Mouse (Mus musculus): ENCODE measurements around the gene Rad54l2. TPM values are rescaled to one million over a fixed set of nuclear protein-coding genes. Genes with fewer than 3 reads are reported as not detected.

Gene Rad54l2
- polyA plus RNA-seq, 1 experiment from 2014 or later, result 3.3 TPM

- Histone ChIP-seq H3K4me3 (ENCODE audit: control insufficient read depth in 1 of 2, insufficient read depth in 1 of 2, low read depth in 1 of 2, low read length in 2 of 2) (no peak overlapping the region), H3K27me3 (ENCODE audit: control insufficient read depth, insufficient read depth, low read length) (peaks cover 38% of the 10 kb centered on the region), H3K9ac (ENCODE audit: low read length) (no peak overlapping the region), H3K36me3 (ENCODE audit: control insufficient read depth, insufficient read depth, low read length) (peaks cover 46% of the 10 kb centered on the region), H3K9me3 (ENCODE audit: control insufficient read depth, low read length) (no peaks in the 10 kb centered on the region), H3K4me1 (ENCODE audit: control insufficient read depth in 2 of 2, insufficient read depth in 2 of 2, low read length in 2 of 2) (peaks cover 0 to 7% of the 10 kb centered on the region in 2 experiments; a peak in 3 of 4 replicates), H3K27ac (replicated peaks in 1 of 2; ENCODE audit: control insufficient read depth in 1 of 2, insufficient read depth in 1 of 2, low read depth in 2 of 2, low read length in 2 of 2) (no peak overlapping the region), H3K4me2 (ENCODE audit: low read length) (no peak overlapping the region)
- no peak for ATAC-seq (ENCODE audit: insufficient number of reproducible peaks, insufficient read depth, low FRiP score, low read depth)
- WGBS, result 24% methylated on average over 5 of the region's 5 CpGs
Observed at GRCm38 (mm10) chr9:106657592-106657991, 131.4 kb downstream of the Rad54l2 start.

DNA sequence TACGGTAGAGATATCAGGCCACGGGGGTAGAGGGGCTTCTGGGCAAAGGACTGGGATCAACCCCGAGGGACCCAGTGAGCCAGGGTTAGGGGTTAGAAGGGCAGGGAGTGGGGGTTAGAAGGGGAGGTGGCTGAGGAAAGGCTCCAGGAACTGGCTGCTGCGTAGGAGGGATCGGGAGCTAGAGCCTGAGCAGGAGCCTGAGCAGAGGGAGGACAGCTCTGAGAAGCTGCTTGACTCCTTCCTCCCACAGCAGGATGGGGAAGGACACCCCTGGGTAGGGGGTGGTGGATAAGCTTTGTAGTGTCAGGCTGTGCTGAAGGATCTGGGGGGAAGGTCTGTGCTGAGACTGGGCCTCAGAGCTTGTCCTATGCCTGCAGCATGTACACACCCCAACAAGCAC is 132.2 kb downstream of the Rad54l2 start:
- 16% methylated on average over 5 of the region's 5 CpGs for WGBS
- Histone ChIP-seq H3K4me3 (ENCODE audit: control insufficient read depth in 1 of 2, insufficient read depth in 1 of 2, low read depth in 1 of 2, low read length in 2 of 2) (no peak overlapping the region), H3K27me3 (ENCODE audit: control insufficient read depth, insufficient read depth, low read length) (peaks cover 39% of the 10 kb centered on the region)

DNA sequence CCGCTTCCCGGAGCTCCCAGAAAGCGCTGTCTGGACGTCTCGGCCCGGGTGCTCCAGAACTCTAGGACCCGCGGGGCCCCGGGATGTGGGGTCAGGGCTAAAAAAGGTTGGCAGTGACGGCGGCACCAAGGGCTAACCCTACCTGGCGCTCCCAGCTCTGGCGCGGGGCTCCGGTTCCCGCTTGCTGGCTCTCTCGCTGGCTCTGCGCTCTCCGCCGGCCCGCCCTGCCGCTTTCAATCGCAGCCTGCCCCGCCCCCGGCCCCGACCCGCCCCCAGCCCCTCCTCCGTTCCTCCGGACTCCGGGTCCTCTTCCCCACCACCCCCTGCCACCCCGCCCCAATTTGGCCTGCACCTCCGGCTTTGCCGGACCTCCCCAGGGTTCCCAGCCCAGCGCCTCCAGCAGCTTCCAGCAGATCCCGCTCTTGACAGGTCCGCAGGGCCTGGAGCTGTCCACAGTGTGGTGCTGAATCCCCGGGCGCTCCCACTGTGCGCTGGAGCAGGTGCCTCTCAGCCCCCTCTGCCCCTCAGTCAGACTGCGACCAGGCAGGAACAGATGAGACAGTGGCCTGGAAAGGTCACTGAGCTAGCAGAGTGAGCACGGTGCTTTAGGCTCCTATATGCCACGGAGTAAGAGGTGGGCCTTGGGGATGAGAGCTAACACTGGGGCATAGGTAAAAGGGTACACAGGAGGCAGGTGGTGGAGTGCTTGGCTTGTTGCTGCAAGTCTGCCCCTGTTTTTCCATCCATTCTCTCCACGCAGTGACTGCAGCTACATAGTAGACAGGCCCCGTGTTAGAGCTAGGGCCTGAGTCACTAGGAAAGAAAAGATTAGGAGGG is 132.9 kb downstream of the Rad54l2 start, which contains the start of gene Grm2:
Grm2 (minus strand) TSS at position 199 of the 837 bp plus-strand sequence.
- Histone ChIP-seq H3K27me3 (ENCODE audit: control insufficient read depth, insufficient read depth, low read length) (peaks cover 41% of the 10 kb centered on the region), H3K36me3 (ENCODE audit: control insufficient read depth, insufficient read depth, low read length) (peaks cover 31% of the 10 kb centered on the region), H3K4me1 (ENCODE audit: control insufficient read depth in 2 of 2, insufficient read depth in 2 of 2, low read length in 2 of 2) (peaks cover 0 to 6% of the 10 kb centered on the region in 2 experiments; a peak in 3 of 4 replicates), H3K9me3 (ENCODE audit: control insufficient read depth, low read length) (no peaks in the 10 kb centered on the region), H3K4me3 (ENCODE audit: control insufficient read depth in 1 of 2, insufficient read depth in 1 of 2, low read depth in 1 of 2, low read length in 2 of 2) (peak within 1 kb of the TSS; percentile 14 to 33; a peak in 3 of 4 replicates), H3K9ac (ENCODE audit: low read length) (no peak within 1 kb of the TSS), H3K27ac (replicated peaks in 1 of 2; ENCODE audit: control insufficient read depth in 1 of 2, insufficient read depth in 1 of 2, low read depth in 2 of 2, low read length in 2 of 2) (no peak within 1 kb of the TSS), H3K4me2 (ENCODE audit: low read length) (peak within 1 kb of the TSS; percentile 67)
- ATAC-seq (ENCODE audit: insufficient number of reproducible peaks, insufficient read depth, low FRiP score, low read depth), result peak; percentile 49; the same call in 1 of the 2 replicates
- 2% methylated on average over 37 of the region's 44 CpGs for WGBS

More for the DNA sequence above, 132.2 kb downstream of the Rad54l2 start:
- H3K4me1 ChIP-seq (ENCODE audit: control insufficient read depth in 2 of 2, insufficient read depth in 2 of 2, low read length in 2 of 2), result peaks cover 0 to 6% of the 10 kb centered on the region in 2 experiments; a peak in 3 of 4 replicates
- H3K9me3 ChIP-seq (ENCODE audit: control insufficient read depth, low read length), result no peaks in the 10 kb centered on the region
- no peak for ATAC-seq (ENCODE audit: insufficient number of reproducible peaks, insufficient read depth, low FRiP score, low read depth)
- H3K9ac ChIP-seq (ENCODE audit: low read length), result no peak overlapping the region
- H3K27ac ChIP-seq (replicated peaks in 1 of 2; ENCODE audit: control insufficient read depth in 1 of 2, insufficient read depth in 1 of 2, low read depth in 2 of 2, low read length in 2 of 2), result no peak overlapping the region
- peaks cover 38% of the 10 kb centered on the region for H3K36me3 ChIP-seq (ENCODE audit: control insufficient read depth, insufficient read depth, low read length)
- no peak overlapping the region for H3K4me2 ChIP-seq (ENCODE audit: low read length)

DNA sequence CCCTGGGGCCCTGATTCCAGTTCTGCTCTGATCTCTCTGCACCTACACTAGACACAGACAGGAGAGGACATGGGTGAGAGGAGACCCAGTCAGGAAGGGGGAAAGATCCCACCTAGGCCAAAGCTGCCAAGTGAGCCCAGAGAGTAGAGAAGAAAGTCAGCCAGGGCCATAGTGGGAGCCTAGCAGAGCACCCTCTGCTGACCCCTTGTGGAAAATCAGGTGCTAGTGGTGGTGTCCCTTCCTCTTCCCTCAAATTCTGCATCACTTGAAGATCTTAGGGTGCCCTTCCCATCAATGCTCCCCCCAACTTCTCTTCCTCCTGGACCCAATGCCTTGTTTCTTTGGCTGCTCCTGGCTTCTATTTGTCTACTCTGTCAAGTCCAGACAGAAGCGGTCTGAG is 136.3 kb downstream of the Rad54l2 start:
- WGBS, result 85% methylated on average over 1 of the region's 1 CpGs
- no peaks in the 10 kb centered on the region for H3K36me3 ChIP-seq (ENCODE audit: control insufficient read depth, insufficient read depth, low read length)
- H3K4me1 ChIP-seq (ENCODE audit: control insufficient read depth in 2 of 2, insufficient read depth in 2 of 2, low read length in 2 of 2), result peaks cover 0 to 6% of the 10 kb centered on the region in 2 experiments; a peak in 3 of 4 replicates
- no peak overlapping the region for H3K27ac ChIP-seq (replicated peaks in 1 of 2; ENCODE audit: control insufficient read depth in 1 of 2, insufficient read depth in 1 of 2, low read depth in 2 of 2, low read length in 2 of 2)
- no peak overlapping the region for H3K4me2 ChIP-seq (ENCODE audit: low read length)
- no peak overlapping the region for H3K4me3 ChIP-seq (ENCODE audit: control insufficient read depth in 1 of 2, insufficient read depth in 1 of 2, low read depth in 1 of 2, low read length in 2 of 2)
- no peak overlapping the region for H3K9ac ChIP-seq (ENCODE audit: low read length)
- no peak for ATAC-seq (ENCODE audit: insufficient number of reproducible peaks, insufficient read depth, low FRiP score, low read depth)
- peaks cover 49% of the 10 kb centered on the region for H3K27me3 ChIP-seq (ENCODE audit: control insufficient read depth, insufficient read depth, low read length)
- H3K9me3 ChIP-seq (ENCODE audit: control insufficient read depth, low read length), result no peaks in the 10 kb centered on the region

DNA sequence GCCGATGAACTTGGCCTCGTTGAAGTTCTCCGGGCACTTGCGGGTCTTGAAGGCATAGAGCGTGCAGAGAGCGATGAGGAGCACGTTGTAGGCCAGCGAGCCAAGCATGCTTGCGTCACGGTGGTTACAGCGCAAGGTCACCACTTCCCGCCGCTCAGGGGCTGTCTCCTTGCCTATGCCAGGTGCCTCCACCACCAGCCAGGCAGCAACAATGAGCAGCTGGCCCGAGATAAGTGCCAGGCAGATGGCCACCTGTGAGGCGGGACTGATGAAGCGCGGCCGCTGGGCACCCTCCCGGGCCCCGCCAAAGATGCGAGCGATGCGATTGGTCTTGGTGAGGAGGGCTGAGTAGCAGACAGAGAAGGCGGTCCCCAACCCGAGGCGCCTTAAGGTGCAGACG is 141.8 kb downstream of the Rad54l2 start:
- no peaks in the 10 kb centered on the region for H3K36me3 ChIP-seq (ENCODE audit: control insufficient read depth, insufficient read depth, low read length)
- no peak overlapping the region for H3K4me3 ChIP-seq (ENCODE audit: control insufficient read depth in 1 of 2, insufficient read depth in 1 of 2, low read depth in 1 of 2, low read length in 2 of 2)
- no peaks in the 10 kb centered on the region for H3K4me1 ChIP-seq (ENCODE audit: control insufficient read depth in 2 of 2, insufficient read depth in 2 of 2, low read length in 2 of 2)
- H3K9ac ChIP-seq (ENCODE audit: low read length), result no peak overlapping the region
- 58% methylated on average over 27 of the region's 27 CpGs for WGBS
- no peaks in the 10 kb centered on the region for H3K9me3 ChIP-seq (ENCODE audit: control insufficient read depth, low read length)
- no peak overlapping the region for H3K4me2 ChIP-seq (ENCODE audit: low read length)
- H3K27me3 ChIP-seq (ENCODE audit: control insufficient read depth, insufficient read depth, low read length), result peaks cover 18% of the 10 kb centered on the region
- no peak for ATAC-seq (ENCODE audit: insufficient number of reproducible peaks, insufficient read depth, low FRiP score, low read depth)
- H3K27ac ChIP-seq (replicated peaks in 1 of 2; ENCODE audit: control insufficient read depth in 1 of 2, insufficient read depth in 1 of 2, low read depth in 2 of 2, low read length in 2 of 2), result no peak overlapping the region

GRCm38 (mm10) chr9:106645684-106646271 is 143.2 kb downstream of the Rad54l2 start:
- H3K4me2 ChIP-seq (ENCODE audit: low read length), result no peak overlapping the region
- peaks cover 15% of the 10 kb centered on the region for H3K27me3 ChIP-seq (ENCODE audit: control insufficient read depth, insufficient read depth, low read length)
- no peaks in the 10 kb centered on the region for H3K9me3 ChIP-seq (ENCODE audit: control insufficient read depth, low read length)
- 75% methylated on average over 9 of the region's 9 CpGs for WGBS
- H3K4me1 ChIP-seq (ENCODE audit: control insufficient read depth in 2 of 2, insufficient read depth in 2 of 2, low read length in 2 of 2), result no peaks in the 10 kb centered on the region
- H3K9ac ChIP-seq (ENCODE audit: low read length), result no peak overlapping the region
- H3K27ac ChIP-seq (replicated peaks in 1 of 2; ENCODE audit: control insufficient read depth in 1 of 2, insufficient read depth in 1 of 2, low read depth in 2 of 2, low read length in 2 of 2), result no peak overlapping the region
- ATAC-seq (ENCODE audit: insufficient number of reproducible peaks, insufficient read depth, low FRiP score, low read depth), result no peak
- H3K36me3 ChIP-seq (ENCODE audit: control insufficient read depth, insufficient read depth, low read length), result no peaks in the 10 kb centered on the region
- no peak overlapping the region for H3K4me3 ChIP-seq (ENCODE audit: control insufficient read depth in 1 of 2, insufficient read depth in 1 of 2, low read depth in 1 of 2, low read length in 2 of 2)

DNA sequence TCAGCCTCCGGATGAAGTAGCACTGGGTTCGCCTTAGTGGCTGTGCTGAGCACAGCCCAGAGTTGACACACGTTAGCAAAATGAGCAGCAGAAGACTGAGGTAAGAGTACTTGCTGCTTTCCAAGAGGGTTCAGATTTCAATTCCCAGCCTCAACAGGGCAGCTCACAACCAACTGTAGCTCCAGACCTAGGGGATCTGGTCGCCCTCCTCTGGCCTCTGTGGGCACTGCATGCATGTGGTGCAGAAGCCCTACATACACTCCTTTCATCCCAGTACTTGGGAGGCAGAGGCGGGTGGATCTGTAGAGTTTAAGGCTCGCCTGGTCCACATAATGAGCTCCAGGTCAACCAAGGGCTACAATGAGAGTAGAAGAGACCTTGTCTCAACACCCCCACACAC is 145.2 kb downstream of the Rad54l2 start:
- ATAC-seq (ENCODE audit: insufficient number of reproducible peaks, insufficient read depth, low FRiP score, low read depth), result no peak

More for the DNA sequence above, 145.2 kb downstream of the Rad54l2 start:
- no peak overlapping the region for H3K4me2 ChIP-seq (ENCODE audit: low read length)
- H3K9me3 ChIP-seq (ENCODE audit: control insufficient read depth, low read length), result no peaks in the 10 kb centered on the region
- no peak overlapping the region for H3K9ac ChIP-seq (ENCODE audit: low read length)
- WGBS, result 61% methylated on average over 6 of the region's 6 CpGs
- no peak overlapping the region for H3K27ac ChIP-seq (replicated peaks in 1 of 2; ENCODE audit: control insufficient read depth in 1 of 2, insufficient read depth in 1 of 2, low read depth in 2 of 2, low read length in 2 of 2)
- H3K4me3 ChIP-seq (ENCODE audit: control insufficient read depth in 1 of 2, insufficient read depth in 1 of 2, low read depth in 1 of 2, low read length in 2 of 2), result no peak overlapping the region
- H3K4me1 ChIP-seq (ENCODE audit: control insufficient read depth in 2 of 2, insufficient read depth in 2 of 2, low read length in 2 of 2), result no peaks in the 10 kb centered on the region
- H3K36me3 ChIP-seq (ENCODE audit: control insufficient read depth, insufficient read depth, low read length), result no peaks in the 10 kb centered on the region
- H3K27me3 ChIP-seq (ENCODE audit: control insufficient read depth, insufficient read depth, low read length), result peaks cover 19% of the 10 kb centered on the region

Measured in heart, embryonic 14.5 days (tissue).